Mouse (Mus musculus) granulocyte monocyte progenitor cell, adult 5-6 weeks (primary cell): ENCODE results near the gene Muc1. TPM values are rescaled to one million over a fixed set of nuclear protein-coding genes. Genes with fewer than 3 reads are reported as not detected.
A peak's percentile ranks its signal among the peaks of the same experiment; 100 is the strongest.

Experiments used
- ATAC-seq: replicated peaks from 2 replicates; pipeline ENCODE4 v1.8.0; 2016; ENCODE audit warnings: mild to moderate bottlenecking, moderate TSS enrichment, inconsistent platforms; ENCODE audit not compliant: poor library complexity, severe bottlenecking
- total RNA-seq, 2 experiments: library from RNA; stranded (forward) in 1 of 2; stranded (reverse) in 1 of 2; fragments of 200-712, 200-1000 nt in 1 of 2; fragments of >200 nt in 1 of 2; fragmentation: Nextera tagmentation in 1 of 2; gene quantifications; 2 replicates each; pipeline ENCODE4 v1.2.3; 2014 to 2017

The Muc1 gene
- total RNA-seq, 2 experiments from 2014 or later: not detected

- ATAC-seq: no peak
These were observed 33.6 kb downstream of the Muc1 start for GRCm38 (mm10) chr3:89262417-89262816.

GRCm38 (mm10) chr3:89266439-89266893 is 37.6 kb downstream of the Muc1 start:
- ATAC-seq: peak; percentile 81

GRCm38 (mm10) chr3:89268916-89269315 is 40.1 kb downstream of the Muc1 start:
- ATAC-seq: no peak

GRCm38 (mm10) chr3:89270051-89270755 is 41.3 kb downstream of the Muc1 start, which contains the start of gene Slc50a1:
Gene Slc50a1 (minus strand): TSS chr3:89270570.
- peak; percentile 70 for ATAC-seq

GRCm38 (mm10) chr3:89270891-89271290 is 42.0 kb downstream of the Muc1 start:
- ATAC-seq: no peak

- ATAC-seq: no peak
These were observed 42.9 kb downstream of the Muc1 start for GRCm38 (mm10) chr3:89271760-89272159.

GRCm38 (mm10) chr3:89276061-89276460 is 47.2 kb downstream of the Muc1 start:
- ATAC-seq: no peak

- ATAC-seq: no peak
These were observed 48.6 kb downstream of the Muc1 start for GRCm38 (mm10) chr3:89277281-89278021.

- no peak for ATAC-seq
These were observed 49.2 kb downstream of the Muc1 start for GRCm38 (mm10) chr3:89278107-89278506.

- no peak for ATAC-seq
These were observed 49.8 kb downstream of the Muc1 start for GRCm38 (mm10) chr3:89278643-89279042.

GRCm38 (mm10) chr3:89279153-89279890 is 50.5 kb downstream of the Muc1 start:
- peak; percentile 57 for ATAC-seq

GRCm38 (mm10) chr3:89280050-89280605 is 51.3 kb downstream of the Muc1 start:
- ATAC-seq: no peak

- ATAC-seq: peak; percentile 21; the same call in 1 of the 2 replicates
These were observed 52.0 kb downstream of the Muc1 start, which contains the start of gene Efna1 for GRCm38 (mm10) chr3:89280606-89281511. Gene Efna1 (minus strand): TSS chr3:89281142.

GRCm38 (mm10) chr3:89281579-89282290 is 52.9 kb downstream of the Muc1 start:
- peak; percentile 59 for ATAC-seq

- no peak for ATAC-seq
These were observed 53.4 kb downstream of the Muc1 start for GRCm38 (mm10) chr3:89282291-89282643.
